Mouse (Mus musculus): ENCODE measurements around the gene Igsf21.

Gene Igsf21

DNA sequence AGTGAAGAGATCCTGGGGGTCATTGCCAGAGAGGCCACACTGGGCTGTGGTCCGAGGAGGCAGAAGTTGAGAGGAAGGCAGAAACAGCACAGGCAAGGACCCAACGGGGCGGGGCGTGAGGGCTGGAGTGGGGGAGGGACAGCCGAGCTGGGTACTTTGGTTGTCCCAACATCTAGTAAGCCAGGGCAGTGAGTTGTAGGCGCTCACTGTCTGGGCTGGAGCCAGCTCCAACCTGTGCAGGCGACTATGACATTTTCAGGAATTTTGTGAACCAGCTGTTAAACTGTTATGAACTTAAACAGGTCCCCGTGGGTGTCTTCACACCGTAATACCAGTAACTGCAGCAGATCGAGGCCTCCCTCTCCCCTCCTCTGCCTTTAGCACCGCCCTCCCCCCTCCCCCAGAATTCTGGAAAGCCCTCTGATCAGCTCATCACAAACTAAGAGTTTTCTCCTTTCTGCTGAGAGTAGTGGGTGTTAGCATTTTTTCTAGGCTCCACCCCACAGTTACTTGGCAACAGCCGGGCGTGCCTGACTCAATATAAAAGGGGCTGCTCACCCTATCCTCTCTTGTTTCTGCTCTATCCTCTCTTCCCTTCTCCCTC, 208.7 kb downstream of the Igsf21 start:
- in situ Hi-C loops (cut with MboI; ENCODE audit: low pct_unique_long_range_greater_than_20kb in 1 of 2, low sequenced_read_pairs in 2 of 2, unreplicated experiment in 1 of 2), result no loop called here

DNA sequence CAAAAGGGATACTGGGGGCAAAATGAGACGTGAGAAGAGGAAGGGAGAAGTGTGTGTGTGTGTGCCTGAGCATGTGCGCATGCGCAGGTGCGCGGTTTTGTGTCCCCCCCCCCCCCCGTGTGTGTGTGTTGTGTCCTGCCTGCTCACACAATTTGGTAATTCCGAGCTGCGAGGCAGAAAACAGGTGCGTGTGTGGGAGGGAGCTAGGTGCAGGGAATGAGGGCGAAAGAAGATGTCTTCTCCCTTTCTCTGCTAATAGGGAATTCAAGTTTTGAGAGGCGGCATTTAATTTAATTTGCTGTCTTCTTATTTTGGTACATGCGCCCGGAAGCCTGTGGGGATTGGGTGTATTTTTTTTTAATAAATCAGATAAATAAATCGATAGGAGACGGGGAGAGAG, 211.4 kb downstream of the Igsf21 start:
- in situ Hi-C loops (cut with MboI; ENCODE audit: low pct_unique_long_range_greater_than_20kb in 1 of 2, low sequenced_read_pairs in 2 of 2, unreplicated experiment in 1 of 2), result no loop called here

DNA sequence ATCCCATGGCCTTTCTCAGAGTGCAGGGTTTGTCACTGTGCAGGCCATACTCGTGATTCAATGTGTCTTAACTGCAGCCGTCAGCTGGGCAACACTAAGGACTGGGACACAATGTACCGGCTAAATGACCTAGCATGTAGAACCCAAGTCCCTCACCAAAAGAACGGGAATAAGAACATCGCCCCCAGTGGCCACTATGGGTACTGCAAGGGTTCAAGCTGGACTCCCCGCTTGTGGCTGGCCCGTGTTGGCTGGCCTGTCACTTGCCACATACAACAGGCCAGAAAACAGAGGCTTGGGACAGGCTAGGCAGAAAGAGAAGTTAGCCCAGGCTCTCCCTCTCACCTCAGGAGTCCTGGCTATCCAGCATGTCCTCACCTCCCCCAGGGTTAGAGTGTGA, 213.2 kb downstream of the Igsf21 start:
- in situ Hi-C loops (cut with MboI; ENCODE audit: low pct_unique_long_range_greater_than_20kb in 1 of 2, low sequenced_read_pairs in 2 of 2, unreplicated experiment in 1 of 2), result no loop called here

DNA sequence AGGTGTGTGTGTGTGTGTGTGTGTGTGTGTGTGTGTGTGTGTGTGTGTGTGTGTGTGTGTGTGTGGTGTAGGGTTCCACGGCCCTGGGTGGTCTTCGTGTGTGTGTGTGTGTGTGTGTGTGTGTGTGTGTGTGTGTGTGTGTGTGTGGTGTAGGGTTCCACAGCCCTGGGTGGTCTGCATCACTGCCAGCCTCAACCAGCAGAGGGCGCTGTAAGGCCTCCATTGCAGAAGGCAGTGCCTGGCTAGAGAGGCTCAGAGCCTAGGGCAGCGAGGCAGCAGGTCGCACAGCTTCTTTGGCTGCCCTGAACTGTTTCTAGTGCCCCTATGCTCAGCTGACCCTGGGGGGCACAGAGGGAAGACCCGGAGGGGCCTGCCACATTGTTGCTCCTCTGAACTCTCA, 216.2 kb downstream of the Igsf21 start:
- in situ Hi-C loops (cut with MboI; ENCODE audit: low pct_unique_long_range_greater_than_20kb in 1 of 2, low sequenced_read_pairs in 2 of 2, unreplicated experiment in 1 of 2), result no loop called here

DNA sequence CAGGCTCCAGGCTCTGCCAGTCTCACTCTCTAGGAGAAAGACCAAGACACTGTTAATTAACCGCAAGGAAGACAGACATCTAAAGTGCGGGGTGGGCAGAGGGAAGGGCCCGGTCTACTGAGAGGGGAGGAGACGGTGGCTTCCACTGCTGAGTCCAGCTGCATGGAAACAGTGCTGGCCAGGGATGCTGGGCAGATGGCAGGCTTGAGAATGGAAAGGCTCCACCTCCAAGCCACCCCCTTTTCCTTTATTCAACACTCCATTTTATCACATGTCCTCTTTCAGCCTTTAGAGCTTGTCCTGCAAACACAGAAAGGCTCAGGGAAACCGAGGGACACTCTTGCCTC, 216.6 kb downstream of the Igsf21 start:
- in situ Hi-C loops (cut with MboI; ENCODE audit: low pct_unique_long_range_greater_than_20kb in 1 of 2, low sequenced_read_pairs in 2 of 2, unreplicated experiment in 1 of 2), result no loop called here

DNA sequence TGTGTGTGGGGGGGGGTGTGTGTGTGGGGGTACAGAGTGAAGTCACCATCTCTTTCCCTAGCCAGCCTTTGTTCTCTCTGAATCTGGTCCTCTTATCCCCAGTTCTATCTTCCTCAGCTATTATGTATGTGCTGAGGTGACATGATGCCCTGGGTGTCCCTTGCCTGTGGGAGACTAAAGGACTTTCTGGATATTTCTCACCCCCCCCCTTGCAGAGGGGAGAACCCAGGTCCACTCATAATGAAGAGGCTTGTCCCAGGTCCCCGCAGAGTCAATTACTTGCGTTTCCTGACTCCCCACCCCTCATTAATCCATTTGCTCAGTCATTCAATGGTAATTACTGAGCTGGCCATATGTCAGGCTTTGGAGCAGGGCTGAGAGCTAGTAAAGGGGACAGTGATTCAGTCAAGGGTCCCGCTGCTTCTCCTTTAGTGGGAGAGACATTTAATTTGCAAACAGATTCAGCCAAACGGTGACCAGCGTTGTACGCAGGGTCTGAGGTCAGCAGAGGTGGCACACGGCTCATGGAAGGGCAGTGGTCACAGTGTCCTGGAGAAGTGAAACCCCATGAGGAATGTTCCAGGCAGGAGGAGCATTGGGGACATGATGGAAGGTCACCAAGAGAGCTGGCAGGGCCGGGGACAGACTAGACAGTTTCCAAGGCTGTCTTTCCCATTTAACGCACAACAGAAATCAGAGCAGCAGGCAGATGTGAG, 217.1 kb downstream of the Igsf21 start:
- in situ Hi-C loops (cut with MboI; ENCODE audit: low pct_unique_long_range_greater_than_20kb in 1 of 2, low sequenced_read_pairs in 2 of 2, unreplicated experiment in 1 of 2), result loop anchor here in 1 of 2 experiments (10.0 kb wide), 1 partner anchor 145 kb away; no protein-coding TSS in a partner anchor

DNA sequence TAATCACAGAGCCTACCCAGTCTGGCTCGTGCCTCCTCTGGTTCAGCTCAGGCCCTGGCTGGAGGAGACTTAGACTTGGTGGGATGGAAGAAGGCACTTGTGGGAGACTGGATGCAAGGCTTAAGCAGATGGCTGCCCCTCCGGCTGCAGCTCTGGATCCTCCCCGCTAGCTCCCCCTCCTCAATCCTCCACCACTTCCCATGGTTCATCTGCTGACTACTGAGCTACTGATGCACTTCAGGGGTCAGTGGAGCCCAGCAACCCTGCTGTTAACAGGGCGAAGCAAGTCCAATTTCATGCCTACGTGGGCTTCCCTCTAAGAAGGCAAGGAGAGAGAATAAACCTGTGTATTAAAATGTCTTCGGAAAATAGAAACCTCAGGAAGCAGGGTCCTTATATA, 222.8 kb downstream of the Igsf21 start:
- in situ Hi-C loops (cut with MboI; ENCODE audit: low pct_unique_long_range_greater_than_20kb in 1 of 2, low sequenced_read_pairs in 2 of 2, unreplicated experiment in 1 of 2), result loop anchor here in 1 of 2 experiments (10.0 kb wide), 1 partner anchor 139 kb away; no protein-coding TSS in a partner anchor

DNA sequence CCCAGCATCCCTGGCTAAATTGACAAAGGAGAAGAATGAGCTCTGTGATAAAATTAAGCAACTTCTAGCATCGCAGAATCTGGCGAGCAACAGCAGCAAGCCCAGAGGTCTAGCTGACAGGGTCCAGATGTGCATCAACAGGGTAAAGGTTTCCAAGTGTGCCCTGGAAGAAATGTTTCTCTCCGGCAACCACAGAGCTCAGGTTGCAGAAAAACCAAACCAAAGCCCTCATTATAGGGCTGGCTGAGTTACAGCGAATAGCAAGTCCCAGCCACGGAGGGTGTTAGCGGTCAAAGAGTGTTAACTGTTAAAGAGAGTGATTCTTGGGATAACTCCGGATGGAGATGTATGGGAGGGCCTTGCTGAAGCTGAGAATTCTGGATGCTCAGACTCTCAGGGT, 230.7 kb downstream of the Igsf21 start:
- in situ Hi-C loops (cut with MboI; ENCODE audit: low pct_unique_long_range_greater_than_20kb in 1 of 2, low sequenced_read_pairs in 2 of 2, unreplicated experiment in 1 of 2), result no loop called here

DNA sequence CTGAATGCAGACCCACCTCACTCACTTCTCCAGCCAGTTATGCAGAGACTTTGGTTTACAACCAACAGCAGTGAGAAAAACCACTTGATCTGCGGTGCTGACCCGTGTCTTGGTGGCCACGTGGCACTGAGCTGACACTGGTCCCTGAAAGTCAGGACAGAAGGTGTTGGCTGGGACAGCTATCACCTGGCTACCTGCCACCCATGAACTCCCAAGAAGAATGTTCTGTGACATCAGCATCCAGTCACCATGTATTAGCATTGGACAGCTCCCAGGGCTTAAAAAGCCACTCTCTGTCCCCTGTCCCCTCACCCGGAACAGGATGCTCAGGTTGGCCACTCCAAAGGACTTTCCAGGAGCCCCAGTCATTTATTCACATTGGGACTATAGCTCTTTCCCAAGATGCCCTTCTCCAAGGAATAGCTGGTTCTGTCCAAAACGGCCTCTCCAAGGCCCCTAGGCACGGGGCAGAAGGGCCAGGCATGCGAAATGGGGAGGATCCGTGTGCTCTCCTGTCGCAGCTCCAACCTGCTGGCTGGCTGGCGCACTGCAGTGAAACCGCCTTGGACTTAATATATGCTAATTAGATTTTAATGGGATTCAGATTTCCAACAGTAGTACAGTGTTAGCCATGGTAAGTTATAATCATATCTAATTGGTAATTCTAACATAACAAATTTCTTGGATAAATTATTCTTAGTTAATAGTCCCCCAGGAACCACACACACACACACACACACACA, 235.7 kb downstream of the Igsf21 start:
- in situ Hi-C loops (cut with MboI; ENCODE audit: low pct_unique_long_range_greater_than_20kb in 1 of 2, low sequenced_read_pairs in 2 of 2, unreplicated experiment in 1 of 2), result no loop called here

DNA sequence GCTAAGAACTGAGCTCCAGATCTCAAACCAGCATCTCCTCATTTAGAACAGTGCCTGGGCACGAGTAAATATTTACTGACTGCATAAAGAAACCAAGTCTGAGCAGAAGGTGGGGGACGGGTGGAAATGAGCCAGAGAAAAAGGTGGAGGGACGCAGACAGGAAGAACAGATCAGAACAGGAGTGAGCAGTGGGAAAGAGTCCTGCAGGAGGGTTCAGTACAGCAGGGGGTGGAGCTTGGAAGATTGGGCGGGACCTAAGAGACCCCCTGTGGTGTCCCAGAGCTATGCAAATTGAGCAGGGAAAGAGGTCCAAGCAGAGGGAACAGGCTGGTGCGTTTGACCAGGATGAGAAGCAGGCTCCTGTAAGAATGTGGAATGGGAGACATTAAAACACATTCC, 241.7 kb downstream of the Igsf21 start:
- in situ Hi-C loops (cut with MboI; ENCODE audit: low pct_unique_long_range_greater_than_20kb in 1 of 2, low sequenced_read_pairs in 2 of 2, unreplicated experiment in 1 of 2), result no loop called here

DNA sequence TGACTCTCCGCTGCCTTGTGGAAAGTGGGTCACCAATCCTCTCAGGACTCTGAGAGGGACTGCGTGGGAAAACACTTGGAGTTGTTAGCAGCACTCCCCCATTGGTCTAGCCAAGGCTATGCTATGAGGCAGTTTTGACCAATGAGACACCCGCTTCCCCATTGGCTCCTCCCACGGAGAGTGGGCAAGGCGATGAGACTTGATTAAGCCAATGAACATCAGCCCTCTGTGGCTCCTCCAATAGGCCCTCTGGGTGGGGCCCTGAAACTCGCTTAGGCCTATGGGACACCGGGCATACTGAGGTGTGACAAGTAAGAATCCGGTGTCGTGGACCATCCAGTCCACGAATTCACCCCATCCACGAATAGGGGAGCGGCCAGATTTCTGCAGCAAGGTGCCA, 242.4 kb downstream of the Igsf21 start:
- in situ Hi-C loops (cut with MboI; ENCODE audit: low pct_unique_long_range_greater_than_20kb in 1 of 2, low sequenced_read_pairs in 2 of 2, unreplicated experiment in 1 of 2), result no loop called here

DNA sequence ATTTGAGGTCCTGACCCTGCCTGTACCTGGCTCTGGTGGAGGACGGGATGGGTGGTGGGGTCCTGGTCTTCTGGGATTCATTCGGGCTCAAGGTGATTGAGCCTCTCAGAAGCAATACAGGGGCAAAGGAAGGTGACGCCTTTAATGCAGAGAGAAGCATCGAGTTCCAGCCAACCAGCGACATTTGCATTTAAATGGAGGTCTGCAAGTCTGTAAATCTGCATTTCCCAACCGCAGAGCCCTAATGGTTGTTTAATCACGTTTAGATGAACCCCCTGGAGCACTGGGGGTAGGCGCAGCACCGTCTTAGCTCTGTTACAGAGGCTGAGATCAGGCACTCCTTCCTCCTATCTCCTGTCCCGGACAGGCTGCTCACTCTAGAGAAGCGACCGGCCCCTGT, 244.5 kb downstream of the Igsf21 start:
- in situ Hi-C loops (cut with MboI; ENCODE audit: low pct_unique_long_range_greater_than_20kb in 1 of 2, low sequenced_read_pairs in 2 of 2, unreplicated experiment in 1 of 2), result no loop called here

DNA sequence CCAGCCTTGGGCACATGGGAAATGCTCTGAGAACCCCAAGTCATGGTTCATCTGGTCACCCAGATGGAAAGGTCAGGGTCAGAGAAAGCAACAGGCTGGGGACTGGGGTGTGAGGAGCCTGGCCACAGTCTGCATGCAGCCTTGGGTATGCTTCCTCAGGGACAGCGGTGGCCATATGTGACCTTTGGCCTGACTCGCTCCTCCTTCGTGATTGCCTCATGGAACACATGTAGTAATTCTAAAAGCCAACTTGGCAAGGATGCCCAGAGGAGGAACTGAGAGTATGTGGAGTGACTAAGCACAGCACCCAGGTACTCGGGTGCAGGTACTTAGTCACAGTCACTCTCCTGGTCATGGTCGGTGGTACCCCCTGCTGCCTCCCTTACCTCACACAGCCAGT, 245.7 kb downstream of the Igsf21 start:
- in situ Hi-C loops (cut with MboI; ENCODE audit: low pct_unique_long_range_greater_than_20kb in 1 of 2, low sequenced_read_pairs in 2 of 2, unreplicated experiment in 1 of 2), result no loop called here

DNA sequence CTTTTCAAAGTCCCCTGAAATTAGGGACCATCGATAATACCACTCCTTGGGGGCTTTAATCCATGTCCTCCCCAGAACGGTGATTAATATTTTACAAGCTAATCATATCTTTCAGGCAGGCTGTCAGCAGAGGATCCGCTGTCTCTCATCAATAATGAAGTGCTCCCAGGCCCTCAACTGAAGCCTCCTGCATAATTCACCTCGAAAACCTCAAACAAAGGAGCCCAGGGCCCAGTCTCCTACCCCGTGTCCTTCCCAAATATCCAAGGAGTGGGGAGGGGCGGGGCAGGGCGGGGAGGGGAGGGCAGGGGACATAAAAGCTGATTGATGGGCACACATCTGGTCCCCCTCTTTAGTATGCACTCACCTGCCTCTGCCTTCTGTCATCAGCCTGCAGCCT, 247.6 kb downstream of the Igsf21 start:
- in situ Hi-C loops (cut with MboI; ENCODE audit: low pct_unique_long_range_greater_than_20kb in 1 of 2, low sequenced_read_pairs in 2 of 2, unreplicated experiment in 1 of 2), result no loop called here

DNA sequence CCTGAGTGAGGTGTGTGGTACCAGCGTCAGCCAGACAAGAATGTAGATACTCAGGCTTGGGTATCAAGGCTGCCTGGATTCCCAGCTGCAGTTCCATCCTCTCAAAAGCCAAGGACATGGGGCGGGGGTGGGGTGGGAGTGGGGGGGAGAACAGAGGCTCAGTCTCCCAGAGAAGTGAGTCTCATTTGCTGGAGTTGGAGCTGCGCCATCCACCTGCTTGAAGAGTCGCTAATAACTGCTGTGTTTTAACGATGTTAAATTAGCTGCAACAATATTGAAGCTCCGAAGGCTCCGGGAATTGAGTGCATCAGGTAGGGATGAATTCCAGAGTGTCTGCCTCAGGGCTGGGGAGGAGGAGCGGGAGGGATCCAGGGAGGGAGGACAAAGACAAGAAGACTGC, 250.9 kb downstream of the Igsf21 start:
- in situ Hi-C loops (cut with MboI; ENCODE audit: low pct_unique_long_range_greater_than_20kb in 1 of 2, low sequenced_read_pairs in 2 of 2, unreplicated experiment in 1 of 2), result no loop called here

DNA sequence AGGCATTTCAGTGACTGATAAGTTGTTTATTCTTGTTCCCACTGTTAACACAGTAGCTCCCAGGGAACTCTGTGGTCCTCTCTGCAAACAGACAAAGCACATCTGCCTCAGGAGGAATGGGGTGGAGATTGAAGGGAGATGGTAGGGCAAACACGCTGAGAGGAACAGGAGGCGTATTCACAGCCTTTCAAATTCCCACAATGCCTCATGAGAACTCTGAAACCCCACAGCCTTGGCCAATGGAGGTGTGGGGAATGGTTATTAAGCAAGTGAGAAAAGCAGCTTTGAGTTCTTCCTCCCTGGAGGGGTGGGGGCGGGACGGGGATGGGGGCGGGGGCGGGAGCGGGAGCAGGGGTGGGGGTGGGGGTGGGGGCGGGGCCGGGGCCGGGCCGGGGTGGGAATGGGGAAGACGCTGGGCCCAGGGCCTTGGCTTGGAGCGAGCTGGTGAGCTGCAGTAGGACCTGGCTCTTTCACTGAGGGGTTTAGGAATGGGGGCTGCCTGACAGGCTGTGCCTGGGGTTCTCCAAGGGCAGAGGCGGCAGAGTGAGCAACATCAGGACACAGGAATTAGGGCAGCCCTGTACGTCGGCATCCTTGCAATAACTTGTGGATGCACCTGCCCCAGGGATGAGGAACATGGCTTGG, 253.4 kb downstream of the Igsf21 start:
- in situ Hi-C loops (cut with MboI; ENCODE audit: low pct_unique_long_range_greater_than_20kb in 1 of 2, low sequenced_read_pairs in 2 of 2, unreplicated experiment in 1 of 2), result no loop called here

DNA sequence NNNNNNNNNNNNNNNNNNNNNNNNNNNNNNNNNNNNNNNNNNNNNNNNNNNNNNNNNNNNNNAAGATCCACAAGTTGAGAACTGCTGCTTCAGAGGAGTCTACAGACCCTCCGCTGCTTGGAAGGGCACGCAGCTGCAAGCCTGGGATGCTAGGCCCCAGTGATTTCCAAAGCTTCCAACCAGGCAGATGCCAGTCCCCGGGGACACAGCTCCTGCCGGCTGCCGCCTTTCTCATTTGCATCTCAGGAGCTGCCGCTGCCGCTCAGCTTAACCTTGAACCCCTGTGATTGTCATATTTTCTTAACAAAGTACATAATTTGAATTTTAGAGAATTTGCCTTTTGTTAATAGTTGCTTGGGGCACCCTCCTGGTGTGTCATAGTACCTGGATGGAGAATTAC, 259.7 kb downstream of the Igsf21 start:
- in situ Hi-C loops (cut with MboI; ENCODE audit: low pct_unique_long_range_greater_than_20kb in 1 of 2, low sequenced_read_pairs in 2 of 2, unreplicated experiment in 1 of 2), result no loop called here

DNA sequence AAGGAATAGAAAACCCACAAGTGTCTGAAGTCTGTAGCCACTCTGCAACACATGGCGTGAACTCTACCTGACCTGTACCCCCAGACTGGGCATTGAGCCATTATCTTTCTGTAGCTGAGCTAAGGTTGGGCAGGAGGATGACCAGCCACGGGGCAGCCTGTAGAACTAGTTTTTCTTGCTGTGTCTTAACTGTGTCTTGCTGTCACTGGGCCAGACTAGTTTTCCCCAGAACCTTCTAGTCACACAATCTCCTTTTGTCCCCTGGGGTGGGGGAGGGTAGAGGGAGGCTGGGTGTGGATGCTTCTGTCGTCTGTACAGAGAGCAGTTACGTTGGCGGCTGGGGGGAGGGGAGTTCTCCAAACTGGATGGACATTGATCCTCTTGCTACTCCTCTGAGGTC, 267.9 kb downstream of the Igsf21 start:
- in situ Hi-C loops (cut with MboI; ENCODE audit: low pct_unique_long_range_greater_than_20kb in 1 of 2, low sequenced_read_pairs in 2 of 2, unreplicated experiment in 1 of 2), result no loop called here

DNA sequence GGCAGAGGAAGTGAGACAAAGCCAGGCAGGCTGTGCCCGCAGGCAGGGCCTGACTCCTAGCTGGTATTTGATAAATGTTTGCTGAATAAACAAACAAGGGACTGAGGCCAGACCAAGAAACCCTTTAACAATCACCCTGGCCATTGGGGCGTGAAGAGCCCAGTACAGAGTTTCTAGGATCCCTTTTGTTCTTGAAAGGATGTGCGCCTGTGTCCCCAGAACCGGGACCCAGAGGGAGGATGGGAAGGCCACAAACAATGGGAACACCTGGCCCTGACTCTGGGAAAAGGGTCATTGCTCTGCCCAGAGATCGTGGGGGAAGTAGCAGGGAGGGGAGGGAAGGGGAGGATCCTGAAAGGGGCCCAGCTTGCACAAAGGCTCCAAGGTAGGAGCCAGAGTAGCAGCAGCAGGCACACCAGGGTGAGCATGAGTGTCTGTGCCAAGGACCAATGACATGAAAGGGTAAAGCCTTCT, 269.2 kb downstream of the Igsf21 start:
- in situ Hi-C loops (cut with MboI; ENCODE audit: low pct_unique_long_range_greater_than_20kb in 1 of 2, low sequenced_read_pairs in 2 of 2, unreplicated experiment in 1 of 2), result no loop called here

Measured in mouse embryonic stem cell (cell line).